Mouse (Mus musculus) stomach, postnatal 0 days (tissue): ENCODE results near the gene Prkg1. TPM values are rescaled to one million over a fixed set of nuclear protein-coding genes. Genes with fewer than 3 reads are reported as not detected.

Experiments used
- ATAC-seq: fragments of 200-750 bp; cut with Nextera tagmentation; 2 replicates; pipeline ENCODE4 v1.8.0; 2017; ENCODE audit not compliant: low FRiP score, low TSS enrichment
- DNase-seq: peaks from one replicate; pipeline ENCODE4 v3.0.0-alpha.2; 2016; ENCODE audit warnings: low spot score
- H3K27ac ChIP-seq: fragments of 300-500 bp; sonication (generic); replicated peaks from 2 replicates; pipeline ENCODE4 v1.5.1; 2014; ENCODE audit warnings: mild to moderate bottlenecking, control low read depth
- H3K27me3 ChIP-seq: fragments of 300-500 bp; sonication (generic); 2 replicates; pipeline ENCODE4 v1.6.1; 2014; ENCODE audit warnings: low read length; ENCODE audit not compliant: control insufficient read depth, insufficient read depth
- H3K36me3 ChIP-seq: fragments of 300-500 bp; sonication (generic); 2 replicates; pipeline ENCODE4 v1.6.1; 2014; ENCODE audit warnings: low read length, mixed read lengths; ENCODE audit not compliant: control insufficient read depth, insufficient read depth
- H3K4me1 ChIP-seq: fragments of 300-500 bp; sonication (generic); replicated peaks from 2 replicates; pipeline ENCODE4 v1.6.1; 2014; ENCODE audit warnings: antibody characterized with exemption; ENCODE audit not compliant: control insufficient read depth, insufficient read depth
- H3K4me2 ChIP-seq: fragments of 300-500 bp; sonication (generic); replicated peaks from 2 replicates; pipeline ENCODE4 v1.6.1; 2014; ENCODE audit warnings: low read depth, mild to moderate bottlenecking, control low read depth, moderate library complexity
- H3K4me3 ChIP-seq: fragments of 300-500 bp; sonication (generic); 2 replicates; pipeline ENCODE4 v1.5.1; 2014; ENCODE audit warnings: low read depth, low read length, control low read depth
- H3K9ac ChIP-seq: fragments of 300-500 bp; sonication (generic); 2 replicates; pipeline ENCODE4 v1.6.1; 2014; ENCODE audit warnings: mild to moderate bottlenecking, low read length, control low read depth, mixed read lengths
- H3K9me3 ChIP-seq: fragments of 300-500 bp; sonication (generic); 2 replicates; pipeline ENCODE4 v1.6.1; 2016; ENCODE audit warnings: low read length; ENCODE audit not compliant: control insufficient read depth
- CTCF ChIP-seq: IDR thresholded peaks from 2 replicates; pipeline ENCODE4 v1.5.1; 2016; ENCODE audit warnings: antibody characterized with exemption, low read depth, mild to moderate bottlenecking, moderate library complexity
- EP300 ChIP-seq: optimal IDR thresholded peaks from 2 replicates; pipeline ENCODE3; 2016; ENCODE audit warnings: antibody characterized with exemption
- WGBS: fragments of 180-500 bp; shearing (Covaris S2); extraction: QIAGEN DNeasy Blood & Tissue Kit; methylation state at CpG from one replicate; pipeline ENCODE4 v1.1.7; 2014; 5-methylcytosine and 5-hydroxymethylcytosine counted together
- polyA plus RNA-seq: library from polyadenylated mRNA; unstranded; fragments of >200 nt; fragmentation: Nextera tagmentation; extraction: Ambion mirVana; gene quantifications from 2 replicates; pipeline ENCODE4 v1.2.1, GENCODE M21; 2015

The Prkg1 gene
- polyA plus RNA-seq, 1 experiment from 2014 or later: 6.4 TPM

DNA sequence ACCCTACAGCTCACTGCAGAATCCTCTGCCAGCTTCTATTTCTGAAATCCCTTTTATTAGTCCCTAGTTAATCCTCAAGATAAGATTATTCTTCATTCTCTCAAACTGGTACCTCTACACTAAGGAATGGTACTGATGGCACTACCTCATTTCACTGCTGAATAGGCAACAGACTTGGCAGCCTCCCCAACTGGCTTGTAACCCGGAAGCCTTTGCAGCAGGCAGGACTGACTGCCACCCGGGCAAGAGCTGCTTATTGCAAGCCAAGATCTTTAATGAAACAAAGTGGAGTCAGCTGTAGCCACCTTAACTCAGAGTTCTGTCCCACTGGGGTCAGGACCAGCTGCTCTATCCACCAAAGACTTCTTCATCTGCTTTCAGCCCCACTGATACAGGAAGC lies 117.3 kb downstream of the Prkg1 start:
- WGBS: 67% methylated on average over 2 of the region's 2 CpGs
- ATAC-seq (no peak), DNase-seq (no peak)
- no peak overlapping the region for H3K9ac ChIP-seq
- H3K9me3 ChIP-seq: no peaks in the 10 kb centered on the region
- no peaks in the 10 kb centered on the region for H3K4me1 ChIP-seq
- H3K27me3 ChIP-seq: no peaks in the 10 kb centered on the region
- no peak overlapping the region for H3K4me2 ChIP-seq
- no peak for TF ChIP-seq EP300
- no peak overlapping the region for H3K4me3 ChIP-seq
- H3K36me3 ChIP-seq: no peaks in the 10 kb centered on the region
- no peak overlapping the region for H3K27ac ChIP-seq

DNA sequence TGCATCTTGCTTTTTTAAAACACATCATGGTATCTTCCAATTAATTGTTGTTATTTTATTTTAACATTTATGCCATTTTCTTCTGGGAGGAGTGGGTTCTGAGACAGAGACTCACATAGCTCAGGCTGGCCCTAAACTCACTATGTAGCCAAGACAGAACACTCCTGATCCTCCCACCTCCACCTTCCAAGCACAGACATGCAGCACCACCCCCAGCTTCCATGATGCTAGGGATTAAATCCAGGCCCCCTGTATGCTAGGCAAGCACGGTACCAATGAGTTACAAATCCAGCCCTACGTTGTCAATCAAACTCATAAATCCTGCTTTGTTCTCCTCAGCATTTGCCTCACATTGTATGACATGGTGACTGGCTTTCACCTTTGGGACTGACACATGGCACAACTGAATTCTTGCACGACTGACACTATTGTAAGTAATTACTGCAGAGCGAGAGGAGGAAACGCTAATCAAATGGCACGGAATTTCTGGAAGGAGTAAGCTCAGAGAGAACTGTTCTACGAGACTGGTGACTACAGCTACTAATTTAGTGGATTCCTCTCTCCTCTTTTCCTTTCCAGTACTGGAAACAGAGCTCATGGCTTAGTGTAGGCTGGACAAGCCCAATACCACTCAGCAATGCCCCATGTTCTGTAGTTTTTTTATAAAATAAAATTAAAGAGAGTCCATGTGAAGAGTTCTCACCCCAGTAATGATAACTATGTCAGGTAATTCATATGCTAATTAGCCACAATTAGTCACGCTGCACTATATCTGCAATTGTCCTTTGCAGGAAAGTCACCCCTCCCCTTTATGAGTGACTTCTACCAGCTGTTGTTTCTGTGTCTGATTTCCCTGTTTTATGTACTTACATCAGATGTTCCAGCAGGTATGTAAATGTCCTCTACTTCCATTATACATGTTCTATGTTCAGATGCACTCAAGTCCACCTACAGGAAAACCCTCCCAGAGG lies 133.6 kb downstream of the Prkg1 start:
- no peak overlapping the region for H3K9ac ChIP-seq
- TF ChIP-seq CTCF (no peak), EP300 (no peak)
- 77% methylated on average over 8 of the region's 8 CpGs for WGBS
- no peaks in the 10 kb centered on the region for H3K27me3 ChIP-seq
- H3K4me1 ChIP-seq: no peaks in the 10 kb centered on the region
- no peaks in the 10 kb centered on the region for H3K36me3 ChIP-seq
- DNase-seq (no peak), ATAC-seq (no peak)
- no peak overlapping the region for H3K4me3 ChIP-seq
- H3K27ac ChIP-seq: no peak overlapping the region
- H3K4me2 ChIP-seq: no peak overlapping the region
- H3K9me3 ChIP-seq: no peaks in the 10 kb centered on the region

DNA sequence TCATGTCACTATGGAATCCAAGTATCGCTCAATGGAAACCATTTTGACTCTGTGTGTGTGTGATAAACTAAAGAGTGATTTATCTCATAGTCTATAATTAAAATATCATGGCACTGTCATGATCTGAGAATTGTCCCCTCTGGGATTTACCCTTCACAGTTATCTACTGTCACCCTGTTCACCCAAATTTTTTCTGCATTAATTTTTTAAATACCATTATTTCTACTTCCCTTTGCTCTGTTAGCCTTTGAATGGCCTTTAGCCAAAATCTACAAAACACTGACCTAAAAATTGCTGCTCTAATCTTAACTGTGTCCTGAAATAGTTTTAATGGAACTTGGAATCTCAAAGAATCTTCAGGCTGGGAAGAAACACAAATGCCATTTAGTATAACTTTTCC lies 143.1 kb downstream of the Prkg1 start:
- no peaks in the 10 kb centered on the region for H3K4me1 ChIP-seq
- no peak overlapping the region for H3K4me2 ChIP-seq
- H3K27ac ChIP-seq: no peak overlapping the region
- ATAC-seq (no peak), DNase-seq (no peak)
- no peak overlapping the region for H3K9ac ChIP-seq
- H3K9me3 ChIP-seq: no peaks in the 10 kb centered on the region
- no peaks in the 10 kb centered on the region for H3K27me3 ChIP-seq
- H3K4me3 ChIP-seq: no peak overlapping the region
- H3K36me3 ChIP-seq: no peaks in the 10 kb centered on the region
- no peak for TF ChIP-seq EP300
- 76% methylated on average over 1 of the region's 1 CpGs for WGBS

DNA sequence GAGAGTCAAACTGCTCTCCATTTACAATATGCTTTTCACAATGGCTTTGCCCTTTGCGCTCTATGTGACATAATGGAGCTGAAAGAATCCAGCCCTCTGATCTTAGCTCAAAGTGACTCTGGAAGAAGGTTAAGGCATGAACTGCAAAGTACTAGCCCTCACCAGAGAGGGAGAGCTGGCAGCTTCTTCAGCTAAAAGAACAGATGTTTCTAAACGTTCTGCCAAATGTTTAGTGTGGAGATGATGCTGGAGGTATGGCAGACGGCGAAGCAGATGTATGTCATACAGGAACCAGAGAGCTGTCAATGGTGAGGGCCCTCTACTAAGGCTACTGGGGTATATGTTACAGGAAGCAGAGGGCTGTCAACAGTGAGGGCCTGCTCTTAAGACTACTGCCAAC lies 148.0 kb downstream of the Prkg1 start:
- H3K27ac ChIP-seq: no peak overlapping the region
- ATAC-seq (no peak), DNase-seq (no peak)
- no peaks in the 10 kb centered on the region for H3K4me1 ChIP-seq
- no peaks in the 10 kb centered on the region for H3K36me3 ChIP-seq
- H3K4me3 ChIP-seq: no peak overlapping the region
- TF ChIP-seq CTCF (no peak), EP300 (no peak)
- H3K9me3 ChIP-seq: no peaks in the 10 kb centered on the region
- H3K4me2 ChIP-seq: no peak overlapping the region
- H3K27me3 ChIP-seq: no peaks in the 10 kb centered on the region
- H3K9ac ChIP-seq: no peak overlapping the region
- 60% methylated on average over 4 of the region's 4 CpGs for WGBS

DNA sequence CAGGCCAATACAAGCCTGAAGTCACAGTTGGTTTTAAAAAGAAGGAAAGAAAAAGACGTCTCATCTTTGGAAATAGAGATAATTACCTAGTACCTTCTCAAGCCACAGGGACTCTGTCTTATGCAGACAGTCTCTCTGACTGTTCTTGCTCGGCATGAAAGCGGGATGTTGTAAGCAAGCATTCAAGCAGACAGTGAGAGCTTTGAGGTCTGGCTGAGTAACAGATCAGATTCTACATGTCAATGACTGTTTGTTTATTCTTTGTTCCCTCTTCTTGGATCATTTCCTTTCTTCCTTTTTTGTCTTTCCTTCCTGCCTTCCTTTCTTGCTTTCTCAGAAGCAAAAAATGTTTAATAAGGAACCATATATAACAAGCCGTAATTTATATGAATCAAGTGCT lies 148.7 kb downstream of the Prkg1 start:
- Histone ChIP-seq H3K9ac (no peak overlapping the region), H3K27ac (no peak overlapping the region), H3K4me2 (no peak overlapping the region), H3K27me3 (no peaks in the 10 kb centered on the region), H3K36me3 (no peaks in the 10 kb centered on the region), H3K9me3 (no peaks in the 10 kb centered on the region), H3K4me1 (no peaks in the 10 kb centered on the region), H3K4me3 (no peak overlapping the region)
- ATAC-seq (no peak), DNase-seq (no peak)
- WGBS: 62% methylated on average over 4 of the region's 4 CpGs
- no peak for TF ChIP-seq CTCF
- TF ChIP-seq EP300: no peak

DNA sequence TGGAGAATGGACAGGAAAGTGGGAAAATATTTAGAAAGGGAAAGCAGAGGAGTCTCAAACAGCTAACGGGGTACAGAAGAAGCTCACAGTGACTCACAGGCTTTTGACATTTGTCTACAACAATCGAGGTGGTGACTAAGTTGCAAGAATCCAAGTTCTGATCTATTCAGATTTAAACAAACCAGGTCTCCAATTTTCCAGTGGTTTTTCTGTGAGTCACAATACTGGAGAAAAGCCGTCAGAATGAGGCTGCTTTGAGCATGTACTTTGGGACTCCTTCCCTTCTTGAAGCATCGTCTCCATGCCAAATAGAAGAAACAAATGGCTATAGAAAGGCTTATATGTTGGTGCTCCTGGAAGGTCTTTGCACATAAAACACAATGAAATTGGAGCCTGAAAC lies 151.7 kb downstream of the Prkg1 start:
- no peaks in the 10 kb centered on the region for H3K27me3 ChIP-seq
- H3K9ac ChIP-seq: no peak overlapping the region
- no peak for ATAC-seq
- H3K36me3 ChIP-seq: no peaks in the 10 kb centered on the region
- TF ChIP-seq EP300 (no peak), CTCF (no peak)
- H3K4me2 ChIP-seq: no peak overlapping the region
- H3K9me3 ChIP-seq: no peaks in the 10 kb centered on the region
- no peaks in the 10 kb centered on the region for H3K4me1 ChIP-seq
- 61% methylated on average over 4 of the region's 4 CpGs for WGBS
- no peak overlapping the region for H3K4me3 ChIP-seq
- no peak overlapping the region for H3K27ac ChIP-seq
- DNase-seq: no peak
